Mouse (Mus musculus): Measurements from ENCODE around the gene Acod1.
A peak's percentile ranks its signal among the peaks of the same experiment; 100 is the strongest.

Gene Acod1

DNA sequence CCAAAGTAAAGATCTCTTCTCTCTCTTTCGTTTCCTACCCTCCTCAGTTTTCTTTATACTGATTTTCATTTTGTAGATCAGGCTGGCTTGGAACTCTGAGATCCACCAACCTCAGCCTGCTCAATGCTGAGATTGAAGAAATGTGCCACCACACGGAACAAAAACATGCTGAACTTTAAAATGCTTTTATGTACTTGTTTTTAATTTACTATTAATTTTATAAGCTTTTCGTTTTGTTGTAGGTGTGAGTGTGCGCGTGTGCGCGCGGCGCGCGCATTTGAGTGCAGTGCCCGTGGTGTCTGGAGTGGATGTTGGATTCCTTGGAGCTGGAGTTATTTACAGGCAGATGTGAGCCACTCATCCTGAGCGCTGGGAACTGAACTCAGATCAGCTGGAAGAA lies 53.5 kb downstream of the Acod1 start:
- DNase-seq (ENCODE audit: inconsistent age in 2 of 2, low spot score in 1 of 2) = peak; percentile 24 to 34

DNA sequence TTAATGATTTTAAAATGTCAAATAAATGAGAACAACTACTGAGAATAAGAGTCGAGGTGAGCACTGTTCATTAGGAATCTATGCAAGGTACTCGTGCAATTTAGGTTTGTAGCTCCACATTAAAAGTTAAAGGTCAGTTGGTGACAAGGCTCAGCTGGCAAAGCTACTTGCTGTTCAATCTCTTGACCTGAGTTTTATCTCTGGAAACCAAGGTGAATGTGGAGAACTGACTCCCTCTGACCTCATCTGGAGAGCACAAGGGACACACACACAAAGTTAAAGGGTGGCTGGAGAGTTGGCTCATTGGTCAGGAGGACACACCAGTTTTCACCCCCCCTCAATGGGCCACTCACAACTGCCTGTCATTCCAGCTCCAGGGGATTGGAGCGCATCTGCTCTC lies 54.4 kb downstream of the Acod1 start:
- DNase-seq (ENCODE audit: inconsistent age in 2 of 2, low spot score in 1 of 2) = peak in 1 of 2 experiments; percentile 44

DNA sequence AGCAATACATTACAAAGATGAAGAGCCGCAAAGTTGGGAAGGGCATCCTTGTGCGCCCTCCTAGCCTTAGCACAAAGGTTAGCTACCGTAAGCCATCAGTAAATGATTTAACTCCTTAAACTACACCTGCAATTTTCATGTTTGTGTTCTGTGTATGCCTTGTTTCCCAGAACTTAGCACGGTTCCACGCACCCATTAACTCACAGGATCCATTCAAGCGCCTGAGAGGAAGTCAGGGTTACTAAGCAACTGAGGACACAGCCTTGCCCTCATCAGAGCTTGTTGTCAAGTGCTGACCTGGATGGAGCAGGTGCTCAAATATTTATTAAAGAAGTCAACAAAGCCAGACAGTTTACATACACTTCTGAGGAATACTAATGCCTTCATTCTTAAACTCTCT lies 55.5 kb downstream of the Acod1 start:
- DNase-seq (ENCODE audit: inconsistent age in 2 of 2, low spot score in 1 of 2) = no peak

DNA sequence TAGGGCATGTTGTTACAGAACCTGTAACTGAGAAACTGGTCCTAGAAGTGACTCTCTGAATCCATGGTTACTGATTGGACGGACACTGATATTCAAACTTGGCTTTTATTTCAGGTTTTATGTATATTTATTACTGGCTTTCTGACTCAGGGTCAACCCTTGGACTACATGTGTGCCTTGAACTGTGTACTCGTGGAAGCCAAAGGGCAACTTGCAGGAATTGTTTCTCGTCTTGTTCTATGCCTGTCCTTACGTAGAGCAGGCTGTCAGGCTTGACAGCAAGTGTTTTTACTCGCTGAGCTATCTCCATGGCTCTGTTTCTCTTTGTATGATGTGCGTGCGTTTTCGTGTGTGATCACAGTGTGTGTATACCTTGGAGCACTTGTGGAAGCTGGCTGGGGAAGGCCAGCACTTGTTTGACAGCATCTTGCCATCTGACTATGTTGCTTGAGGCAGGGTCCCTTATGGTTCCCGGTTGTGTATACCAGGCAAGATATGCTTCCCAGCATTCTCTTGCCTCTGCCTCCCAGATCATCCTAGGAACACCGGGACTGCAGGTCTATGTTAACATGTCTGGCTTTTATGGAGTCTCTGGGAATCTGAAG lies 56.1 kb downstream of the Acod1 start:
- DNase-seq (ENCODE audit: inconsistent age in 2 of 2, low spot score in 1 of 2) = no peak

All from adrenal gland, adult (tissue).